Mouse (Mus musculus) CH12.LX (cell line): ENCODE data around the gene Atp8a2. TPM values are rescaled to one million over a fixed set of nuclear protein-coding genes. Genes with fewer than 3 reads are reported as not detected.

Source experiments
- DNase-seq: peaks from one replicate; pipeline ENCODE4 v3.0.0-alpha.2; 2013; ENCODE audit errors: extremely low read depth
- H3K27ac ChIP-seq: 2 replicates; pipeline ENCODE4 v1.5.1; 2012; ENCODE audit warnings: low read depth, mild to moderate bottlenecking, control low read depth, moderate library complexity; ENCODE audit not compliant: insufficient read depth
- H3K27me3 ChIP-seq: replicated peaks from 2 replicates; pipeline ENCODE3; 2012; ENCODE audit warnings: inconsistent platforms
- H3K36me3 ChIP-seq, 2 experiments: replicated peaks in 1 of 2; 2 replicates each; pipeline versions ENCODE3 to v1.6.1; 2012; ENCODE audit warnings: inconsistent platforms in 1 of 2, low read length in 1 of 2, mild to moderate bottlenecking in 1 of 2, mixed read lengths in 1 of 2, moderate library complexity in 1 of 2; ENCODE audit not compliant: control insufficient read depth in 1 of 2, insufficient read depth in 1 of 2
- H3K4me1 ChIP-seq, 2 experiments: 2 replicates each; pipeline ENCODE4 v1.6.1; 2012; ENCODE audit warnings: inconsistent platforms in 1 of 2, moderate library complexity in 1 of 2; ENCODE audit not compliant: insufficient read depth in 2 of 2, control insufficient read depth in 1 of 2
- H3K4me2 ChIP-seq: 2 replicates; pipeline ENCODE4 v1.6.1; 2012; ENCODE audit warnings: low read depth, mild to moderate bottlenecking, control low read depth; ENCODE audit not compliant: poor library complexity, insufficient read depth, severe bottlenecking
- H3K4me3 ChIP-seq, 3 experiments: fragments of 150-350 bp in 1 of 3; sonication (generic) in 1 of 3; replicated peaks in 1 of 3; 2 replicates each; pipeline versions ENCODE3 to v1.5.1; 2011 to 2012; ENCODE audit warnings: low read depth in 2 of 3, low read length in 2 of 3, mild to moderate bottlenecking in 2 of 3, moderate library complexity in 2 of 3, control low read depth in 1 of 3, improper control_type of control experiment in 1 of 3, inconsistent platforms in 1 of 3, mixed read lengths in 1 of 3; ENCODE audit not compliant: poor library complexity in 1 of 3
- H3K79me2 ChIP-seq: replicated peaks from 2 replicates; pipeline ENCODE4 v1.6.1; 2012; ENCODE audit warnings: mild to moderate bottlenecking, moderate library complexity; ENCODE audit not compliant: control insufficient read depth, poor library complexity, insufficient read depth, severe bottlenecking; ENCODE audit errors: extremely low read depth
- H3K9ac ChIP-seq: 2 replicates; pipeline ENCODE4 v1.6.1; 2012; ENCODE audit warnings: low read depth, mild to moderate bottlenecking, control low read depth, moderate library complexity; ENCODE audit not compliant: insufficient read depth
- H3K9me3 ChIP-seq: replicated peaks from 2 replicates; pipeline ENCODE3; 2012; ENCODE audit warnings: low read length, inconsistent platforms, mixed read lengths
- CHD1 ChIP-seq: IDR thresholded peaks from 2 replicates; pipeline ENCODE4 v1.6.1; 2012; ENCODE audit warnings: low read depth, low read length, improper control_type of control experiment, inconsistent platforms
- E2F4 ChIP-seq: IDR thresholded peaks from 2 replicates; pipeline ENCODE4 v1.6.1; 2011; ENCODE audit warnings: low read depth, low read length, improper control_type of control experiment; ENCODE audit not compliant: insufficient replicate concordance
- ELF1 ChIP-seq: IDR thresholded peaks from 2 replicates; pipeline ENCODE4 v1.6.1; 2014; ENCODE audit warnings: low read depth, mild to moderate bottlenecking, inconsistent platforms, low read length, improper control_type of control experiment
- ETS1 ChIP-seq: conservative IDR thresholded peaks from 2 replicates; pipeline ENCODE4 v1.6.1; 2012; ENCODE audit warnings: low read depth, mild to moderate bottlenecking, inconsistent platforms, low read length, improper control_type of control experiment, moderate library complexity
- IRF4 ChIP-seq: IDR thresholded peaks from 2 replicates; pipeline ENCODE4 v1.6.1; 2014; ENCODE audit warnings: low read depth, mild to moderate bottlenecking, inconsistent platforms, low read length, improper control_type of control experiment
- JUND ChIP-seq: conservative IDR thresholded peaks from 2 replicates; pipeline ENCODE4 v1.6.1; 2011; ENCODE audit warnings: low read depth, low read length, improper control_type of control experiment
- MAX ChIP-seq: IDR thresholded peaks from 2 replicates; pipeline ENCODE4 v1.6.1; 2011; ENCODE audit warnings: low read length, improper control_type of control experiment
- NELFE ChIP-seq: IDR thresholded peaks from 2 replicates; pipeline ENCODE4 v1.6.1; 2011; ENCODE audit warnings: low read depth, low read length, improper control_type of control experiment
- NRF1 ChIP-seq: IDR thresholded peaks from 2 replicates; pipeline ENCODE4 v1.6.1; 2014; ENCODE audit warnings: low read depth, mild to moderate bottlenecking, inconsistent platforms, low read length, improper control_type of control experiment, moderate library complexity
- PAX5 ChIP-seq: IDR thresholded peaks from 2 replicates; pipeline ENCODE4 v1.6.1; 2012; ENCODE audit warnings: low read length, inconsistent platforms, mixed read lengths
- RAD21 ChIP-seq: IDR thresholded peaks from 2 replicates; pipeline ENCODE4 v1.6.1; 2011; ENCODE audit warnings: low read depth, mild to moderate bottlenecking, low read length, improper control_type of control experiment, moderate library complexity
- RCOR1 ChIP-seq: conservative IDR thresholded peaks from 2 replicates; pipeline ENCODE4 v1.6.1; 2012; ENCODE audit warnings: low read depth, mild to moderate bottlenecking, inconsistent platforms, low read length, improper control_type of control experiment
- SIN3A ChIP-seq: IDR thresholded peaks from 2 replicates; pipeline ENCODE4 v1.6.1; 2012; ENCODE audit warnings: low read length, improper control_type of control experiment, inconsistent platforms
- UBTF ChIP-seq: IDR thresholded peaks from 2 replicates; pipeline ENCODE4 v1.6.1; 2012; ENCODE audit warnings: low read depth, mild to moderate bottlenecking, inconsistent platforms, low read length, improper control_type of control experiment, moderate library complexity
- USF1 ChIP-seq: IDR thresholded peaks from 2 replicates; pipeline ENCODE4 v1.6.1; 2014; ENCODE audit warnings: low read depth, mild to moderate bottlenecking, inconsistent platforms, low read length, improper control_type of control experiment
- USF2 ChIP-seq: conservative IDR thresholded peaks from 2 replicates; pipeline ENCODE4 v1.6.1; 2011; ENCODE audit warnings: low read depth, low read length, improper control_type of control experiment
- dilution Hi-C: fragments of 300-500 bp; cut with MboI; formaldehyde crosslinking; loops from 2 replicates; pipeline ENCODE4 v1.14.3; 2020; ENCODE audit warnings: low sequenced_read_pairs; ENCODE audit not compliant: extremely low pct_unique_long_range_greater_than_20kb, extremely low pct_ligation_motif_present
- in situ Hi-C: fragments of 300-500 bp; cut with MboI; formaldehyde crosslinking; loops from 3 replicates; pipeline ENCODE4 v1.14.3; 2019; ENCODE audit warnings: low sequenced_read_pairs, low pct_ligation_motif_present, low pct_unique_long_range_greater_than_20kb, mixed read lengths
- polyA plus RNA-seq: library from polyadenylated mRNA; unstranded; fragments of >175 nt; gene quantifications from 2 replicates; pipeline ENCODE4 v1.2.1, GENCODE M21; 2012; ENCODE audit warnings: low read depth; ENCODE audit not compliant: insufficient read length
- total RNA-seq, 2 experiments: library from RNA; depleted of rRNA; stranded (reverse); fragments of 300-350 nt in 1 of 2; fragments of >200 nt in 1 of 2; gene quantifications; 2 replicates each; pipeline ENCODE4 v1.2.3; 2012 to 2014

Atp8a2 gene
- total and polyA plus RNA-seq, 3 experiments: 0.15 to 0.29 (median 0.21) TPM

- in situ Hi-C loops: no loop called here
These were observed 467.5 kb downstream of the Atp8a2 start for GRCm38 (mm10) chr14:59729298-59730042.

DNA sequence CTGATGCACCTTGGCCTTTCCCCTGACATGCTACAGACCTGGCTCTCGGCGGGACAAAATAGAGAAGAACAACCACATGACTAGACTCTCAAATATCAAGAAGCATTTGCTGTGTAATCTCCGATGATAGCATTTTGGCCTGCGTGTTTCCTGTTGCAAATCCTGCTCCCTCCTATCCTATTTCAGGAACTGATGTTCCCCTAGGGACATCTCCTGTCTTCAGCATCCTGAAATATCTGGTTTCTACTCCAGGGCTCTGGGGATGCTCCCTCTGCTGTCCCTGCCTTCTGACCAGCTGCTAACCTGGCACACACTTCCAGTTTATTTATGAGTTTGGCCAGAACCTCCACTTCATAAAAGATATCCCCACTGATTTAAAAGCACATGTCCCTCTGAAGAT is 470.0 kb downstream of the Atp8a2 start:
- dilution Hi-C loops: no loop called here

More at GRCm38 (mm10) chr14:59729298-59730042, 467.5 kb downstream of the Atp8a2 start:
- Histone ChIP-seq H3K27ac (no peak overlapping the region), H3K36me3 (no peaks in the 10 kb centered on the region), H3K4me1 (peaks cover 3 to 22% of the 10 kb centered on the region in 2 experiments; a peak in 2 of 4 replicates), H3K4me3 (no peak overlapping the region), H3K9ac (no peak overlapping the region), H3K4me2 (no peak overlapping the region), H3K9me3 (no peaks in the 10 kb centered on the region), H3K27me3 (no peaks in the 10 kb centered on the region), H3K79me2 (no peaks in the 10 kb centered on the region)
- TF ChIP-seq RAD21 (no peak), UBTF (no peak), E2F4 (no peak), ELF1 (no peak), MAX (no peak), NRF1 (no peak), USF1 (no peak), CHD1 (no peak), PAX5 (no peak), ETS1 (no peak), IRF4 (no peak), RCOR1 (no peak), USF2 (no peak), NELFE (no peak), SIN3A (no peak), JUND (no peak)
- dilution Hi-C loops: no loop called here
- no peak for DNase-seq

More for the DNA sequence above, 470.0 kb downstream of the Atp8a2 start:
- H3K4me1 ChIP-seq: peaks cover 3 to 9% of the 10 kb centered on the region in 2 experiments; a peak in 2 of 4 replicates
- no peak overlapping the region for H3K4me3 ChIP-seq
- H3K4me2 ChIP-seq: no peak overlapping the region
- no peaks in the 10 kb centered on the region for H3K36me3 ChIP-seq
- no peaks in the 10 kb centered on the region for H3K9me3 ChIP-seq
- in situ Hi-C loops: no loop called here
- H3K27ac ChIP-seq: no peak overlapping the region
- DNase-seq: no peak
- H3K79me2 ChIP-seq: no peaks in the 10 kb centered on the region
- H3K27me3 ChIP-seq: no peaks in the 10 kb centered on the region
- no peak overlapping the region for H3K9ac ChIP-seq
- no peak for TF ChIP-seq E2F4
